Mouse (Mus musculus) megakaryocyte, embryonic 14.5 days (primary cell): ENCODE measurements around the gene Olfr1393.

Experiments used
- FLI1 ChIP-seq: IDR thresholded peaks from 2 replicates; pipeline ENCODE4 v1.6.1; 2012; ENCODE audit warnings: low read length, inconsistent platforms, mixed read lengths
- GATA1 ChIP-seq: IDR thresholded peaks from 3 replicates; pipeline ENCODE4 v1.6.1; 2012; ENCODE audit warnings: mixed read lengths, low read length, inconsistent platforms, borderline replicate concordance

DNA sequence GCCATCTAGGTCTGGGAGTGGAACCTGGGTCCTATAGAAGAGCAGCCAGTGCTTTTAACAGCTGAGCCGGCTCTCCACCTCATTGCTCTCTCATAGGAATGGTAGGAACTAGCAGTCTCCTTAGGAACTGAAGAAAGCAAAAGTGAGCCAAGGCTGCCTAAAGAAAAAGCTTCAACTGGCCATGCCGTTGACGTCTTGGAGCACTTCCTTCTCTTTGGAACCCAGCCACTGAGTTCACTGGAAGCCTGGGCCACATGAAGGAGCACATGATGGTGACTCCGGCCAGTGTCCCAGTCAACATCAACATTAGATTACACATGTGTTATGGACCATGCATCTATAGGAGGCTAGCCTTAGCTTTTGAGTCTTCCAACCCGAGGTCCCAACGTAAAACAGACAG is 25.1 kb upstream of the Olfr1393 start:
- TF ChIP-seq GATA1 = no peak
- no peak for TF ChIP-seq FLI1
